Mouse (Mus musculus) small intestine, adult 2 months (tissue): ENCODE results near the gene Nfya. TPM values are rescaled to one million over a fixed set of nuclear protein-coding genes. Genes with fewer than 3 reads are reported as not detected.

Experiments used
- H3K27ac ChIP-seq: fragments of 200-500 bp; 2 replicates; pipeline ENCODE4 v1.5.1; 2012; ENCODE audit warnings: low read depth, low read length, control low read depth, inconsistent platforms; ENCODE audit not compliant: insufficient read depth
- H3K27me3 ChIP-seq: fragments of 200-500 bp; 2 replicates; pipeline ENCODE4 v1.6.1; 2012; ENCODE audit warnings: mild to moderate bottlenecking, moderate library complexity, low read length, inconsistent platforms; ENCODE audit not compliant: control insufficient read depth, insufficient read depth
- H3K36me3 ChIP-seq: fragments of 200-500 bp; 2 replicates; pipeline ENCODE4 v1.6.1; 2012; ENCODE audit warnings: mild to moderate bottlenecking, low read length, control low read depth, inconsistent platforms; ENCODE audit not compliant: control insufficient read depth, insufficient read depth
- H3K4me1 ChIP-seq: fragments of 200-500 bp; 2 replicates; pipeline ENCODE4 v1.6.1; 2012; ENCODE audit warnings: low read length, inconsistent platforms, mixed read lengths; ENCODE audit not compliant: control insufficient read depth, insufficient read depth, insufficient read length
- H3K4me3 ChIP-seq: fragments of 200-500 bp; 2 replicates; pipeline ENCODE4 v1.5.1; 2012; ENCODE audit warnings: low read depth, mild to moderate bottlenecking, control low read depth, inconsistent platforms, low read length, moderate library complexity
- CTCF ChIP-seq: fragments of 200-500 bp; IDR thresholded peaks from 2 replicates; pipeline ENCODE4 v1.5.1; 2012; ENCODE audit warnings: low read depth, mild to moderate bottlenecking, control low read depth, inconsistent platforms, low read length, moderate library complexity, mixed read lengths; ENCODE audit not compliant: insufficient replicate concordance, insufficient read length; ENCODE audit errors: extremely low read depth
- POLR2A ChIP-seq: fragments of 200-500 bp; IDR thresholded peaks from 2 replicates; pipeline ENCODE4 v1.6.1; 2012; ENCODE audit warnings: low read depth, mild to moderate bottlenecking, control low read depth, inconsistent platforms, low read length, moderate library complexity
- WGBS: fragments of 180-500 bp; shearing (Covaris S2); methylation state at CpG from one replicate; pipeline ENCODE4 v1.1.7; 2018; 5-methylcytosine and 5-hydroxymethylcytosine counted together
- polyA plus RNA-seq: library from polyadenylated mRNA; depleted of rRNA; stranded (reverse); fragments of >200 nt; gene quantifications from 2 replicates; pipeline ENCODE4 v1.2.3, GENCODE M21; 2012

Nfya gene
- polyA plus RNA-seq, 1 experiment, result 36.2 TPM

DNA sequence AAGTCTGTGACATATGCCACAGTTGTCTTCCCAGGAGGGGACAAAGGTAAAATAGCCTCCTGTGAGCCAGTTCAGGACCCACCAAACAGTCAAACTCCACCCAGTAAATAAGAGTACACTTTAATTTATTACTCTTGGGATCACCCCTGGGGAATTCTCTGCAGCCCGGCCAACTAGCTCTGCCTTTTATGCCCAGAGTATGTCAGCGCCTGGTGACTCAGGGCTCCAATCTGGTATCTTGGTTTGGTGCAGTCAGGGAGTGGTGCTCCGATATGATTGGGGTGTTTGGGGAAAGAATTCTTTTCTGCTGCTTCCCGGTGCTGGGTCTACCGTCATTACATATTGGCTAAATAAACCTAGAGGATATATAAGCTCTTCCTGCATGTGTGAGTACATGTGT is 42.9 kb downstream of the Nfya start:
- TF ChIP-seq CTCF (no peak), POLR2A (no peak)
- 43% methylated on average over 5 of the region's 5 CpGs for WGBS
- Histone ChIP-seq H3K4me1 (no peaks in the 10 kb centered on the region), H3K4me3 (no peak overlapping the region), H3K27me3 (no peaks in the 10 kb centered on the region), H3K36me3 (no peaks in the 10 kb centered on the region), H3K27ac (no peak overlapping the region)

DNA sequence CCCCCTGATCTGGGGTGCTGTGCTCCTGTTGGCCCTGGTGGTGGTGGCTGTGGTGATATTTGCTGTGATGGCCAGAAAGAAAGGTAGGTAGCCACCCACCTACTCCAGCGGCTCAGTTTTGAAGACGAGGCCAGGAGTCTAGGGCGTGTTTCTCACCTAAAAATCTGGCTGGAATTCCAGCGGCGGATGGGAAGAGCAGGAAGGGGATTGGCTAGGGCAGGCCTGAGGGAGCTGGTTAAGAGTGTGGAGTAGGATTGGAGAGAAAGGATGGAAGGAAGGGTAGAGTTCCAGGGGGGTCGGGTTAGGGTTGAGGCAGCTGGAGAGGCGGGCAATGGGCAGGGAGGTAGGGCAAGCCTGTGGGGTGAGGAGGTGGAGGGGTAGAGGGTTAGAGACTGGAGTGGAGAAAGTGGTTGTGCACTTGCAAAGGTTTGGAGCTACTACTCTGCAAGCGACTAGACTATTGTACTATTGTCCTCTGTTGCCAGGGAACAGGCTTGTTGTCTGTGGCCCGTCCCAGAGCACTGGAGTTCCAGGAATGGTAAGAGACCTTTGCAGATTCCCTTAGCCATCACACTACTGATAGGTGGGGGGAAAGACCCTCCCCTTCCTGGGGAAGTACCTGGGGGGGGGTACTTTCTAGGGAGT is 44.1 kb downstream of the Nfya start:
- H3K4me1 ChIP-seq, result no peaks in the 10 kb centered on the region
- TF ChIP-seq CTCF, result no peak
- 58% methylated on average over 9 of the region's 9 CpGs for WGBS
- H3K27ac ChIP-seq, result no peak overlapping the region
- no peak overlapping the region for H3K4me3 ChIP-seq
- H3K27me3 ChIP-seq, result no peaks in the 10 kb centered on the region
- H3K36me3 ChIP-seq, result no peaks in the 10 kb centered on the region

DNA sequence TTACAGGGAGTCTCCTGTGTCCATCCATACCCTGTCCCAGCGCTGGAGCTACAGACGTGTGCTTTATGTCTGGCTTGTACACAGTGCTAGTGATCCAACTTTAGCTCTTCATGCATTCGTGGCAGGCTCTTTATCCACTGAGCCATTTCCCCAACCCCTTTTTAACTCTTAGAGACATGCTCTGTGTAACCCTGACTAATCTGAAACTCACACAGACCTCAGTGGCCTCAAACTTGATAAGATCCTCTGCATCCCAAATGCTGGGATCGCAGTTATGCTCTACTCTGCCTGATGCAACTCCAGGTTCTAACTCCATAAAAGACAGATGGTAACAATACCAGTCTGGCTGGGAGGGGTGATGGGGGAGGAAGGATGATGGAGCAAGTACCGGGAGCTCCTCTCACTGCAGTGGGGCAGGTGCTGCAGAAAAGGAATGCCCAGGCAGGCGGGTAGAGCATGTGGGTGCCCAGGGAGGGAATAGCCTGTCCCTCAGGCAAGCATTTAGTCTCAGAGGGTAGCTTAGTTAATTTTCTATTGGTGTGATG is 46.2 kb downstream of the Nfya start:
- Histone ChIP-seq H3K36me3 (no peaks in the 10 kb centered on the region), H3K4me3 (no peak overlapping the region), H3K27me3 (no peaks in the 10 kb centered on the region), H3K27ac (no peak overlapping the region), H3K4me1 (no peaks in the 10 kb centered on the region)
- TF ChIP-seq CTCF (no peak), POLR2A (no peak)
- 68% methylated on average over 6 of the region's 6 CpGs for WGBS

DNA sequence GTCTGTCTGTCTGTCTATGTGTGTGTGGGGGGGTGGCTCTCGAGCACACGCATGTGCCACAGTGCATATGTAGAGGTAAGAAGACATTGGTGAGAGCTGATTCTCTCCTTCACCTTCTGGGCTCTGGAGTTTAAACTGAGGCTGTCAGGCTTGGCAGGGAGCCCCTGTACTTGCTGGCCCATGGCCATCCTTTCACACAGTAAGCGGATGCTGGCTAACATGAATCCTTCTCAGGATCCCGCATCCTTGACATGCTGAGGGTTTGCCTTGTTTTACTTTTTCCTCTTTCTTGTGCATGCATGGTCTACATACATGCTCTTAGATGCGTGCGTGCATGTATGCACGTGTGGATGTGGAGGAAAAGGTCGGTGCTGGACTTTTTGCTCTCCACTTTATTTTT is 46.7 kb downstream of the Nfya start:
- no peaks in the 10 kb centered on the region for H3K27me3 ChIP-seq
- WGBS, result 77% methylated on average over 8 of the region's 8 CpGs
- no peak overlapping the region for H3K4me3 ChIP-seq
- TF ChIP-seq POLR2A (no peak), CTCF (no peak)
- H3K27ac ChIP-seq, result no peak overlapping the region
- H3K36me3 ChIP-seq, result no peaks in the 10 kb centered on the region
- no peaks in the 10 kb centered on the region for H3K4me1 ChIP-seq

DNA sequence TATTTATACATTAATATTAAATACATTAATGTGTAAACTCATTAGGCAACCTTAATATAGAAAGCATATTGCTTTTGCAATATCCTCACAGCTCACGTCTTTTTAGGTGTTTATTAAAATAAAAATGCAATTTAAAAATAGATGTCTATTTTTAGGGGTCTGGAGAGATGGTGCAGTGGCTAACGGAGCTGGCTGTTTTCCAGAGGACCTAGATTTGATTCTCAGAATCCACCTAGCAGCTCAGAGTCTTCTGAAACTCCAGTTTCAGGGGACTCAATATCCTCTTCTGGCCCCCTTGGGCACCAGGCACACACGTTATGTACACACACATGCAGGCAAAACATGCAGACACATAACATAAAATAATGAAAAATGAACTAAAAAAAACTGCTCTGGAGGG is 47.4 kb downstream of the Nfya start:
- TF ChIP-seq CTCF (no peak), POLR2A (no peak)
- WGBS, result 63% methylated on average over 3 of the region's 3 CpGs
- H3K36me3 ChIP-seq, result no peaks in the 10 kb centered on the region
- no peaks in the 10 kb centered on the region for H3K27me3 ChIP-seq
- no peaks in the 10 kb centered on the region for H3K4me1 ChIP-seq
- no peak overlapping the region for H3K27ac ChIP-seq
- H3K4me3 ChIP-seq, result no peak overlapping the region

DNA sequence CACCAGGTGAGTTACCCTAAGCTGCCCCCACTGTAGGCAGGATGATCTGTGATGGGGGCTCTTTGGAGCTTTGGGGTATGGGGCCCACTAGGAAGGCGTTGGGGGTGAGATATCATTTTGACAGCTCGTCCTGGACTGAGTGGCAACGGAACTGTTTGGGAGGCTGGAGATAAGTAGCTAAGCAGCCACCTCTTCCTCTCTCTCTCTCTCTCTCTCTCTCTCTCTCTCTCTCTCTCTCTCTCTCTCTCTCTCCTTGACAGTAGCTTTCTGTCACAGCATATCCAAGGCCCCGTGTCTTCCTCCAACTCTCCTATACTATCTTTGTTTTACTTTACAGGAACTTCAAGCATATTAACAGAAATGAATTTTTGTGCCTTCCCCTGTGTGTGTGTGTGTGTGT is 49.2 kb downstream of the Nfya start:
- 39% methylated on average over 4 of the region's 4 CpGs for WGBS
- no peak for TF ChIP-seq POLR2A
- TF ChIP-seq CTCF, result no peak
- Histone ChIP-seq H3K4me1 (no peaks in the 10 kb centered on the region), H3K27me3 (no peaks in the 10 kb centered on the region), H3K27ac (no peak overlapping the region), H3K4me3 (no peak overlapping the region), H3K36me3 (no peaks in the 10 kb centered on the region)

DNA sequence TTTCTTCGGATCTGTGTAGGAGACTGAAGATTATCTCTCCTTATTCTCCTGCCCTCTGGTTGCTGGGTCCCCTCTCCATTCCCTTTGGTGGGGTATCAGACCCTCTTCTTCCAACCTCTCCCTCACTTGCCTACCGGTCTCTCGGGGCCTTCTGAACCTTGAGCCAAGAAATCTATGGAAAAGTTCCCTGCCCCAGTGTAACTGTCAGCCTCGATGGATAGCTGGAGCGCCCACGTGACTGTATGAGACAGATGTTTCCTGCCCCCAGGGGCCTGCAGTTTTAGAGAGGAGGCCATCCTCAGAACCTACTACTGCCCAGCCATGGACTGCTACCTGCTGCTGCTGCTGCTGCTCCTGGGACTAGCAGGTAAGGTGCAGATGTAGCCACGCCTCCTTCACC is 50.1 kb downstream of the Nfya start, which contains the start of gene Treml1:
Gene Treml1 (plus strand): TSS at position 301 of the 400 bp plus-strand sequence.
- WGBS, result 73% methylated on average over 7 of the region's 7 CpGs
- H3K4me1 ChIP-seq, result no peaks in the 10 kb centered on the region
- TF ChIP-seq POLR2A (no peak), CTCF (no peak)
- H3K4me3 ChIP-seq, result no peak within 1 kb of the TSS
- no peak within 1 kb of the TSS for H3K27ac ChIP-seq
- H3K27me3 ChIP-seq, result no peaks in the 10 kb centered on the region
- no peaks in the 10 kb centered on the region for H3K36me3 ChIP-seq
